Mouse (Mus musculus) limb, embryonic 11.5 days (tissue): ENCODE measurements around the gene Cyp2d22. TPM values are rescaled to one million over a fixed set of nuclear protein-coding genes. Genes with fewer than 3 reads are reported as not detected.
"Not testable (repeated sequence)": the region's sequence is repeated elsewhere in the genome, so short reads cannot be mapped to it uniquely, and the experiment has no call there.

Experiments used
- ATAC-seq: fragments of 200-750 bp; cut with Nextera tagmentation; 2 replicates; pipeline ENCODE4 v1.8.0; 2017; ENCODE audit warnings: low read depth; ENCODE audit not compliant: insufficient number of reproducible peaks, low FRiP score, low TSS enrichment
- DNase-seq: peaks from one replicate; pipeline ENCODE4 v3.0.0-alpha.2; 2015; ENCODE audit warnings: low spot score
- H3K27ac ChIP-seq: fragments of 300-500 bp; sonication (generic); replicated peaks from 2 replicates; pipeline ENCODE4 v1.5.1; 2014; ENCODE audit warnings: low read depth, mild to moderate bottlenecking, low read length
- H3K27me3 ChIP-seq: fragments of 300-500 bp; sonication (generic); 2 replicates; pipeline ENCODE4 v1.6.1; 2014; ENCODE audit warnings: mild to moderate bottlenecking, low read length, mixed read lengths; ENCODE audit not compliant: control insufficient read depth, insufficient read depth
- H3K36me3 ChIP-seq: fragments of 300-500 bp; sonication (generic); 2 replicates; pipeline ENCODE4 v1.6.1; 2014; ENCODE audit warnings: mild to moderate bottlenecking, low read length, moderate library complexity, mixed read lengths; ENCODE audit not compliant: control insufficient read depth, insufficient read depth
- H3K4me1 ChIP-seq: fragments of 300-500 bp; sonication (generic); 2 replicates; pipeline ENCODE4 v1.6.1; 2014; ENCODE audit warnings: low read length, mixed read lengths; ENCODE audit not compliant: control insufficient read depth, insufficient read depth
- H3K4me2 ChIP-seq: fragments of 300-500 bp; sonication (generic); 2 replicates; pipeline ENCODE4 v1.6.1; 2014; ENCODE audit warnings: low read depth, mild to moderate bottlenecking, moderate library complexity; ENCODE audit not compliant: severe bottlenecking
- H3K4me3 ChIP-seq: fragments of 300-500 bp; sonication (generic); 2 replicates; pipeline ENCODE4 v1.5.1; 2014; ENCODE audit warnings: low read depth, low read length
- H3K9ac ChIP-seq: fragments of 300-500 bp; sonication (generic); 2 replicates; pipeline ENCODE4 v1.6.1; 2014; ENCODE audit warnings: mild to moderate bottlenecking, low read length
- H3K9me3 ChIP-seq: fragments of 300-500 bp; sonication (generic); 2 replicates; pipeline ENCODE4 v1.6.1; 2016; ENCODE audit warnings: low read length; ENCODE audit not compliant: control insufficient read depth
- WGBS: fragments of 180-500 bp; shearing (Covaris S2); extraction: QIAGEN DNeasy Blood & Tissue Kit; methylation state at CpG from one replicate; pipeline ENCODE4 v1.1.7; 2014; 5-methylcytosine and 5-hydroxymethylcytosine counted together
- polyA plus RNA-seq: library from polyadenylated mRNA; unstranded; fragments of >200 nt; fragmentation: Nextera tagmentation; extraction: Ambion mirVana; gene quantifications from 2 replicates; pipeline ENCODE4 v1.2.1, GENCODE M21; 2014

Cyp2d22 gene
- polyA plus RNA-seq, 1 experiment from 2014 or later = 1.6 TPM

DNA sequence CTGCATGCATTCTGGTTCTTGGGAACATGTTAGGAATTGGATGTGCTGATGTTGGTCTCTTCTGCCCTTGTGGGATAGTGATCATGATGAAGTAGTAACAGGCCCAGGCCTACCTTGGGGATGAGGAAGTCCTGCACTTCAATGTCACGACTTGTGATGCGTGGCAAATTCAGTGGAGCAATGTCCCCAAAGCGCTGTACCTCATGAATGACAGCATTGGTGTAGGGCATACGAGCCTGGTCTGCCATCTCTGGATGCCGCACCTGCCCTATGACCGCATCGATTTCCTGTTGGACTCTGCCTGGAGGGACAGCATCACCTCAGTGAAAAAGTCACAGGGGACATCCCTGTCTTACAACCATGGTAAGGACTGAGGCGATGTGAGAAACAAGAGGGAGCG is 23.5 kb upstream of the Cyp2d22 start:
- Histone ChIP-seq H3K27me3 (no peaks in the 10 kb centered on the region), H3K9ac (no peak overlapping the region), H3K4me1 (no peaks in the 10 kb centered on the region), H3K4me3 (no peak overlapping the region), H3K9me3 (no peaks in the 10 kb centered on the region), H3K4me2 (no peak overlapping the region), H3K27ac (no peak overlapping the region), H3K36me3 (no peaks in the 10 kb centered on the region)
- WGBS = 93% methylated on average over 9 of the region's 9 CpGs
- DNase-seq (no peak), ATAC-seq (no peak)

DNA sequence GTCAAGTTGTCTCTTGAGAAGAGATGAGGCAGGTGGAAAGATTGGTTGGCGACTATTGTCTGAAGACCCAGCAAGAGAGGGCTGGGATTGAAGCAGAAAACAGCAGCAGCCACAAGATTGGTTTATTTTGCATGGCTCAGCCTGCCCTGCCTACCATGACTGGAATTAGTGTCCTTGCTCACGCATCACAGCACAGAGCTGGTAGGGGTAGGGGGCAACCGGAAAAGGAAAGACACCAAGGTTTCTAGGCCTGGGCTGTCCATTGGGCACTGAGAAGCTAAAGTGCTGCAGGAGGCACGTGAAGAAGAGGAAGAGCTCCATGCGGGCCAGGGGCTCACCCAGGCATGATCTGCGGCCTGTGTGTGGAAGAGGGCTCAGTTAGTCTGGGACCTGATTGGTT is 22.7 kb upstream of the Cyp2d22 start:
- WGBS = 88% methylated on average over 6 of the region's 6 CpGs
- Histone ChIP-seq H3K36me3 (no peaks in the 10 kb centered on the region), H3K27ac (no peak overlapping the region), H3K9me3 (no peaks in the 10 kb centered on the region), H3K4me2 (no peak overlapping the region), H3K9ac (no peak overlapping the region), H3K4me3 (no peak overlapping the region), H3K4me1 (no peaks in the 10 kb centered on the region), H3K27me3 (no peaks in the 10 kb centered on the region)
- ATAC-seq (no peak), DNase-seq (no peak)

DNA sequence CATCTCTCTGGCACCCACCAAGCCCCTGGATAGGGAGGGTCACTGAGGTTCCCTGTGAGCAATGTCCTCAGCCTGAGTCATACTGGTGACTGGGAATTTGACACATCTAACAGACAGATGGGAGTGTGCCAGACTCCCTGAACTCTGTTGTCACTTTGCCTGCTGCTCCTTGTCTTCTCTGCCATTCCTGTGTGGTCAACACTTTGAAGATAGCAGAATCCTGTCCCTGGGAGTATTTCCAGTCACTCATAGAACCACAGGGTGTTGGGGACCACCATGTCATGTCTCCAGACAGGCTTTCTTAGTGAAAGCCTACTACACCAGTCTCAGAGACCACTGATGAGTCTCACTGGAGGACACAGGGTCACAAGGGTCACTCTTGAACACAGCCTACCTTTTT is 22.0 kb upstream of the Cyp2d22 start:
- ATAC-seq = no peak
- Histone ChIP-seq H3K4me1 (no peaks in the 10 kb centered on the region), H3K9me3 (no peaks in the 10 kb centered on the region), H3K27me3 (no peaks in the 10 kb centered on the region), H3K36me3 (no peaks in the 10 kb centered on the region), H3K4me3 (no peak overlapping the region), H3K9ac (no peak overlapping the region), H3K27ac (no peak overlapping the region), H3K4me2 (no peak overlapping the region)
- DNase-seq = no peak

DNA sequence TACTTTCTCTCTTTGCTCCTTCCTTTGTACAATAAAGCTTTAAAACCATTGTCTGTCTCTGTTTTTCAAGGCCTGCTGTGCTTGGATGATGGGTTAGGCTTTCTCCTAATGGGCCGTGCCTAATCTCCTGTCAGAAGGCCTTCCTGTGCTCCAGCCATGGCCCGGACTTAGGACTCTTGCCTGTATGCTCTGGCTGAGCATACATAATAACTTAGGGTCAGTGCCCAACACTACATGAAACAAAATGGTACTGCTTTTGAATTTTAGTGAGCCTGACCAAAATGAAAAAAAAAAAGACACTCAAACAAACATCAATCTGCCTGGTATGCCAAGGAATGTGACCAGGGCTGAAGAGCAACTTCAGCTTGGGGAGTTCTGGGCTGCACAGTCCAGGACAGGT is 21.5 kb upstream of the Cyp2d22 start:
- no peak overlapping the region for H3K4me3 ChIP-seq
- ATAC-seq = no peak

DNA sequence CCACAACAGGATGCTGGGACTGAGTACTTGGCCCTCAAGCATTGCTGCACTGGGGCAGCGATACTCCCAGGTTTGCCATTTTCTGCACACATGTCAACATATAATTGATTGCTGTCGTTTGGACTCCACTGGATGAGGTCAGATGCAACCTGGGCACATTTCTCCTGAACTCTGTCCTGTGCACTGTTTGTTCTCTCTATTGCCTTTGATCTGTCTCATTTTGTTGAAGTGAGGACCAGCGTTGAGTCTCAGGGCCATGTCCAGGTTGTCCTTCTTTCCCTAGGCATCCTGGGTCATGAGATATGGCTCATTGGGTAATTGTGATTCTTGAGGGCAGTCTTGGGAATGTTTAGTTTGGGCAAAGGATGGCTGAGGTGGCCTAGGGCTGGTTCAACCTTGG is 15.9 kb upstream of the Cyp2d22 start:
- 69% methylated on average over 3 of the region's 3 CpGs for WGBS

More for the DNA sequence above, 21.5 kb upstream of the Cyp2d22 start:
- no peak overlapping the region for H3K27ac ChIP-seq
- H3K36me3 ChIP-seq = no peaks in the 10 kb centered on the region
- DNase-seq = no peak
- no peaks in the 10 kb centered on the region for H3K4me1 ChIP-seq
- WGBS = 78% methylated on average over 2 of the region's 2 CpGs
- no peaks in the 10 kb centered on the region for H3K9me3 ChIP-seq
- H3K9ac ChIP-seq = no peak overlapping the region
- H3K27me3 ChIP-seq = no peaks in the 10 kb centered on the region
- no peak overlapping the region for H3K4me2 ChIP-seq

DNA sequence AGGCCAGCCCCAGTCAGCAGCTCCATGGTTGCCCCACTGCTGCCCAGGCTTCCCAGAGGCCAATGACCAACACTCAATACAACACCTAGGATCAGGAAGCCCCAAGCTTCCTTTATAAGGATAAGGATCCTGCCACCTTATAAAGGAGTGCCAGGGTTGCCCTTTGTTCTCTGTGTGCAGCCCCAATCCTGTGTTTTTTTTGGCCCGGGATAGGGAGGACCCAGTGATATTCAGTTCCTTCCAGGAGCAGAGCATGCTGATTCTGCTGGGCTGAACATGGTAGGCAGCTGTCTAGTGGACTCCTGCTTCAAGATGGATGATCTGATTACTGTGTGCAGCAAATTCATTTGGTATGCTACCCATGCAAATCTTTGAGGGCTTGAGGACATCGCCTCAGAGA is 13.9 kb upstream of the Cyp2d22 start, which contains the start of gene Cyp2d11:
Gene Cyp2d11, minus strand, starts transcription at position 101 of the 400 bp plus-strand sequence.
- not testable (repeated sequence) for H3K4me3 ChIP-seq, H3K9ac ChIP-seq, H3K36me3 ChIP-seq, H3K27me3 ChIP-seq, ATAC-seq, H3K4me1 ChIP-seq, H3K9me3 ChIP-seq, DNase-seq, H3K27ac ChIP-seq, H3K4me2 ChIP-seq
- 92% methylated on average over 2 of the region's 2 CpGs for WGBS

More for the DNA sequence above, 15.9 kb upstream of the Cyp2d22 start:
- H3K9me3 ChIP-seq, H3K9ac ChIP-seq, DNase-seq, H3K27ac ChIP-seq, H3K4me2 ChIP-seq, ATAC-seq, H3K36me3 ChIP-seq, H3K4me1 ChIP-seq, H3K27me3 ChIP-seq, H3K4me3 ChIP-seq: not testable (repeated sequence)

DNA sequence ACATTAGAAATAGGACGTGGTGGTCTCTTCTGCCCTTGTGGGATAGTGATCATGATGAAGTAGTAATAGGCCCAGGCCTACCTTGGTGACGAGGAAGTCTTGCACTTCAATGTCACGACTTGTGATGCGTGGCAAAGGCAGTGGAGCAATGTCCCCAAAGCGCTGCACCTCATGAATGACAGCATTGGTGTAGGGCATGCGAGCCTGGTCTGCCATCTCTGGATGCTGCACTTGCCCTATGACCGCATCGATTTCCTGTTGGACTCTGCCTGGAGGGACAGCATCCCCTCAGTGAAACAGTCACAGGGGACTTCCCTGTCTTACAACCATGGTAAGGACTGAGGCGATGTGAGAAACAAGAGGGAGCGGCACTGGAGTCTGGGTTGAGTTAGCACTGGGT is 9.9 kb upstream of the Cyp2d22 start:
- H3K27ac ChIP-seq, H3K4me3 ChIP-seq, H3K4me1 ChIP-seq, H3K9ac ChIP-seq, H3K36me3 ChIP-seq, DNase-seq, H3K4me2 ChIP-seq, ATAC-seq, H3K9me3 ChIP-seq, H3K27me3 ChIP-seq: not testable (repeated sequence)
- 89% methylated on average over 10 of the region's 10 CpGs for WGBS

DNA sequence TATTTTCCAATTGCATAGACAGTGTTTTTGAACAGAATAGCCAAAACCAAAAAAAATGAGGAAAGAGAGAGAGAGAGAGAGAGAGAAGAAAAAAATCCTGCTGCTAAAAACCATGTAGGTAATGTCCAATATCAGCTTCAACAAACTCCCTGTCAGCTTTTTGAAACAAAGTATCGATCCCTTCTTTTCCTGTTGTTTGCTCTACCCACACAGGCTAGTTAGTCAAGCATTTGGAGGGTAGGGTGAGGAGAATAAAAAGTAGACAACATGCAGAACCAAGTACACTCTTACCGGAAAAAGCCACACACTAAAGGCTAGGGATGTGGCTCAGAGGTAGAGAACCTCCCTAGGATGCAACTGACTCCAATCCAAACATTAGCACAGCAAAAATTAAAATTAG is 5.7 kb upstream of the Cyp2d22 start:
- 90% methylated on average over 2 of the region's 2 CpGs for WGBS
- DNase-seq (no peak), ATAC-seq (no peak)
- Histone ChIP-seq H3K4me3 (no peak overlapping the region), H3K9me3 (no peaks in the 10 kb centered on the region), H3K9ac (no peak overlapping the region), H3K36me3 (no peaks in the 10 kb centered on the region), H3K27ac (no peak overlapping the region), H3K27me3 (no peaks in the 10 kb centered on the region), H3K4me2 (no peak overlapping the region), H3K4me1 (no peaks in the 10 kb centered on the region)

DNA sequence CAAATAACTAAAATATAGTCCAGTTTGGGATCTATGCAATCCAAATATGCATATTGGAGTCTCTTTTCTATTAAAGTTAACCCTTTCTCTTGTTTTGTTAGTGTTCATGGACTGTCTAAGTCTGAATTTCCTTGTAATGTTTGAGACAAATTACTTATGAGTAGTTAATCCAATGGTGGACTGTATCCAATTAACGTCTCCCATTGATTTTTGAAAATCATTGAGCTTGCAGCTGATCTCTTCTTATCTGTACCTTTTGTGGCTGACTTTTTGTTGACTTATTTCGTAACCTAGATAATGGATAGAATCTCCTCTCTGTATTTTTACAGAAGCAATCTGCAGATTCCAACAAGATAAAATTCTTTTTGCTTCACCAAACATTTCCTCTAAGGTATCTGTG is 2.4 kb upstream of the Cyp2d22 start:
- H3K36me3 ChIP-seq = no peaks in the 10 kb centered on the region

More for the DNA sequence above, 2.4 kb upstream of the Cyp2d22 start:
- H3K4me3 ChIP-seq = no peak overlapping the region
- H3K27ac ChIP-seq = no peak overlapping the region
- no peaks in the 10 kb centered on the region for H3K27me3 ChIP-seq
- ATAC-seq (no peak), DNase-seq (no peak)
- H3K9me3 ChIP-seq = no peaks in the 10 kb centered on the region
- no peak overlapping the region for H3K4me2 ChIP-seq
- no peak overlapping the region for H3K9ac ChIP-seq
- WGBS = 85% methylated on average over 2 of the region's 2 CpGs
- H3K4me1 ChIP-seq = 0 out of 2 replicates have a peak, but pooled peaks cover 2% of the 10 kb centered on the region
